Mouse (Mus musculus) regulatory T cell (primary cell): ENCODE results near the gene P2ry12.

Experiments used
- in situ Hi-C: fragments of 300-600 bp; cut with MboI, MseI; formaldehyde crosslinking; loops from one replicate; pipeline ENCODE4 v1.15.1; 2025; ENCODE audit warnings: high pct_unique_total_duplicates

P2ry12 gene

GRCm38 (mm10) chr3:59187336-59187735 is 75.3 kb downstream of the P2ry12 start:
- in situ Hi-C loops = no loop called here

GRCm38 (mm10) chr3:59185662-59186061 is 77.0 kb downstream of the P2ry12 start:
- in situ Hi-C loops = no loop called here

- in situ Hi-C loops = no loop called here
Measured at GRCm38 (mm10) chr3:59182129-59182528, 80.5 kb downstream of the P2ry12 start.

GRCm38 (mm10) chr3:59181134-59181533 is 81.5 kb downstream of the P2ry12 start:
- in situ Hi-C loops = no loop called here

- in situ Hi-C loops = no loop called here
Measured at GRCm38 (mm10) chr3:59176871-59177270, 85.8 kb downstream of the P2ry12 start.

- in situ Hi-C loops = no loop called here
Measured at GRCm38 (mm10) chr3:59175234-59175633, 87.4 kb downstream of the P2ry12 start.

- in situ Hi-C loops = no loop called here
Measured at GRCm38 (mm10) chr3:59174426-59175154, 88.1 kb downstream of the P2ry12 start.

GRCm38 (mm10) chr3:59169921-59170627 is 92.6 kb downstream of the P2ry12 start:
- in situ Hi-C loops = no loop called here

GRCm38 (mm10) chr3:59169215-59169614 is 93.5 kb downstream of the P2ry12 start:
- in situ Hi-C loops = no loop called here

- in situ Hi-C loops = no loop called here
Measured at GRCm38 (mm10) chr3:59168476-59168875, 94.2 kb downstream of the P2ry12 start.

GRCm38 (mm10) chr3:59167417-59168054 is 95.1 kb downstream of the P2ry12 start:
- in situ Hi-C loops = no loop called here
